Mouse (Mus musculus): ENCODE data around the gene Ceacam2.

- TF ChIP-seq CTCF (conservative IDR thresholded peaks at IDR 0.05; ENCODE audit: insufficient read depth, insufficient read length, low read depth, low read length) (no peak), POLR2A (IDR thresholded peaks at IDR 0.05; ENCODE audit: low read depth, low read length) (no peak)
Measured at GRCm38 (mm10) chr7:25575870-25576269, 36.2 kb upstream of the Ceacam2 start.

All from kidney, adult 2 months (tissue).